Mouse (Mus musculus): ENCODE measurements around the gene Ache. TPM values are rescaled to one million over a fixed set of nuclear protein-coding genes. Genes with fewer than 3 reads are reported as not detected.
A peak's percentile ranks its signal among the peaks of the same experiment; 100 is the strongest.

Gene Ache
- polyA plus RNA-seq, 1 experiment, result 1.1 TPM

DNA sequence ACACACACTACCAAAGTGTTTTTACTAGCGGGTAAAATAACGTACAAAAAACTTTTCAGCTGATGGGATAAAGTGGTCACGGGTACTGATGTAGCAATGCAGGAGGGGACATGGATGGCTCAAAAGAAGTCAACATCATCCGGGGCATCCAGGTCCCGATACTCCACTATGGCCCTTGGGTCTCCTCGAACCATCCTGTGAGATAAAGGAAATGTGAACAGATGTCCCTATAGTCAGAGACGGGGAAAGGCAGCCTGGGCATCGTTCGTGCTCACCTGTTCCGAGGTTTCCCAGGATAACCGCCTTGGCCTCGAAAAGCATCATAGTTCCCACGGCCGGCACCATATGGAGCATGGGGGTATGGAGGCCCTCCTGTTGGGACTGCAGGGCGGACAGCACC lies 8.4 kb downstream of the Ache start:
- DNase-seq (ENCODE audit: low read depth), result no peak

DNA sequence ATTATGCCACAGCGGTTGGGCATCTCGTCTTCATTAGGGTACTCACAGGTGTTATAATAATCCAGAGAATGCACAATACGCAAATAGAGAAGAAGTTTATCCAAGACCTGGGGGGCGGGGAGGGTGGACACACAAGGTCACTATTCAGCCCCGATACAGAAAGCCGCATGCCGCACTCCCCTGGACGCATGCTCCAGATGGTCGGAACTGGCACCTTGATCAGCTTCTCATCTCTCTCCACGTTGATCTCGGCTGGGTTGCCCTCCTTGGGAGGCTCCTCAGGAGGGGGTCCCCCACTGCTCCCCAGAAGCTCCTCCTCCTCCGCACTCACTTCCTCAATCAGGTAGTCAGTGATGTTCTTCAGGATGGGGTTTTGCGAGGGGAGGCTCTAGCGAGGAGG lies 9.8 kb downstream of the Ache start:
- no peak for DNase-seq (ENCODE audit: low read depth)

DNA sequence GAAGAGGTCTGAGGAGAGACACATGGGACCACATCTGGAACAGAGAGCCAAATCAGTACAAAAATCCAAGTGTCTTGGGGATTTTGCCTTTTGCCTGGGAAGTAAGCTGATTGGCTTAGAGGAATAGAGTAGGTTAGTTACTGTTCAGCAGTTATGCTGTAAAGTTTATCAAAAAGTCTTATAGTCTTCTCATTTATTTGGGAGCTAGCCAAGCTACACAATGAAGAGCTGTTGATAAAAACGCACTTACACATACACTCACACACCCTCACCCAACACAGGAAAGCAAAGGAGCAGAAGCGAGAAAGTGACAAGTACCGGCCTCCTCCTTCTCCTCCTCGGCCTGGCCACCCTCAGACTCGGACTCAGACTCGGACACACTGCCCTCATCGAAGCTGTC lies 11.9 kb downstream of the Ache start:
- no peak for DNase-seq (ENCODE audit: low read depth)

DNA sequence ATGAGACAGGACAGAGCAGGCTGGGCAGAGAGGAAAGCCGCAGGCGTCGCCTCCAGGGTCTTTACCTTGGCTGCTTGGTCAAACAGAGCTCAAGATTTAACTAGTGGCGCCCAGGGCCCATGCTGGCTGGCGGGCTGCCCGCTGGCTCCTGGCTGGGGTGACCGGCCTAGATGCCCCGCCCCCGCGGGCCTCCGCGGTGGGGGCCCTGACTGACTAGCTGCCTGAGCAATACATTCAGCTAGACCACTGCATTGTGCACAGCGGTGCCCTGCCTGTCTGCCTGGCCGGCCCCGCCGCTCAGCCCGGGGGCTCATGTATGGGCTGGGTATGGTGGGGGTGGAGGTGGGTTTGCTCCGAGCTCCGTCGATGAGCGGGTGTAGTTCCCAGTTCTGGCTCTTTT lies 13.9 kb downstream of the Ache start:
- DNase-seq (ENCODE audit: low read depth), result no peak

DNA sequence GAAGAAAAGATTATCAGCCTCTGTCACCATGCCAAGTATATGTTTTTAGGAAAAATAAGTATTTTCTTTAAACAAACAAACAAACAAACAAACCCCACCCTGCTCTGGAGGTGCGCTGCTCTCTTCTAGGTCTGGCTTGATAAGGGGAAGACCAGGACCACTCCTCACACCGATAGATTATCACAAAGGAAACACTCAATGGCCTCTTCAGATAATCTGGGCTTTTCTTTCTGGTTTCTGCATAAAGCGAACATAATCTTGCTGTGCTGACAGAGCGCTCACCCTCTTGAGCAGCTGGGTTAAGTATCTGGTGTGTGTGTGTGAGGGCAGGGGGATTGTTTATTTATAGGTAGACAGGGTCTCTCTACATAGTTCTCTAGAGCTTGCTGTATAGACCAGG lies 16.3 kb downstream of the Ache start:
- no peak for DNase-seq (ENCODE audit: low read depth)

DNA sequence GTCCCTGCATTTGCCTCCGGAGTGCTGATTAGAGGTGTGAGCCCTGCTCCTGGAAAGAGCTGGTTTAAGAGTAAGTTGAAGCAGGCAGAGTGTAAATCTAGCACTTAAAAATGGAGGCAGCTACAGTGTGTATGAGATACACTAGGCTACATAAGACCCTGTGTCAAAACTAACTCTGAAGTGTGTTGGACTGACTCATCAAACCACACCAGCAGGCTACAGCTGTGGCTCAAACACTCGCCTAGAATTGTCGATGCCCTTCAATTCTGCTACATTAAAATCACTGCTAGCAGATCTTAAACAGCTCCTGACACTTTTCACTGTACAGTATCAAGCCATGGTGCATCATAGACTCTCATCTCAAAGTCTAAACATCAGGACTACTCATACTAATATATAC lies 16.8 kb downstream of the Ache start:
- DNase-seq (ENCODE audit: low read depth), result no peak

DNA sequence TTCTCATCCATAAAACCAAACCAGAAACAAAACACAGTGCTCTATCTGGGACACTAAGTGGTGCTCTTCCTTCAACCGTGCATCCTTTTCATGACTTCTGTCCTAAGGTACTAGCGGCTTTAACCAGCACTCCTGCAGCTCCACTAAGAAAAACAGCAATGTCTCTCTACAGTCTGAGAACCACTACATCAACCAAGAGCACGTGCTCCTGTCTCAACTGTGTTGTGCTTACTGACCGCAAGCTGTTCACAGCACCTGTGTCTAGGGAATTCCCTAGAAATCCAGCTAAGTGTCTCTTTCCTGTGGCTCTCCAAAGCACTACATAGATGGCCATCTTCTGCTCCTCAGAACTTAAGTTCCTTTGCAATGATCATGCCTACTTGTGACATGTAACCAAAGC lies 17.5 kb downstream of the Ache start:
- DNase-seq (ENCODE audit: low read depth), result no peak

DNA sequence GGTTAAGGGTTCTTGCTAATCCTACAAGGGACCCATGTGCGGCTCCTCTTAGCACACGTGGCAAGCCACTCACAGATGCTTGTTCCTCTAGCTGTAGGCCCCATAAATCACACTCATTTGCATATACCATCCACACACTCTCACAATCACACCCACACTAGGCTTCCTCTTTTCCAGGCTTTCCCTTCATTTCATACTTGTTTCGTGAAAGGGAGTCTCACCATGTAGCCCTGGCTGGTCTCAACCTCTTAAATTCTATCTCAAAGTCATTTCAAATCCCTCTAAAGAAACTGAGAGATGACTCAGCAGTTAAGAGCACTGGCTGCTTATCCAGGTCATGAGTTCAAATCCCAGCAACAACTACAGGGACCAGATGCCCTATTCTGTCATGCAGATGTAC lies 18.5 kb downstream of the Ache start:
- no peak for DNase-seq (ENCODE audit: low read depth)

DNA sequence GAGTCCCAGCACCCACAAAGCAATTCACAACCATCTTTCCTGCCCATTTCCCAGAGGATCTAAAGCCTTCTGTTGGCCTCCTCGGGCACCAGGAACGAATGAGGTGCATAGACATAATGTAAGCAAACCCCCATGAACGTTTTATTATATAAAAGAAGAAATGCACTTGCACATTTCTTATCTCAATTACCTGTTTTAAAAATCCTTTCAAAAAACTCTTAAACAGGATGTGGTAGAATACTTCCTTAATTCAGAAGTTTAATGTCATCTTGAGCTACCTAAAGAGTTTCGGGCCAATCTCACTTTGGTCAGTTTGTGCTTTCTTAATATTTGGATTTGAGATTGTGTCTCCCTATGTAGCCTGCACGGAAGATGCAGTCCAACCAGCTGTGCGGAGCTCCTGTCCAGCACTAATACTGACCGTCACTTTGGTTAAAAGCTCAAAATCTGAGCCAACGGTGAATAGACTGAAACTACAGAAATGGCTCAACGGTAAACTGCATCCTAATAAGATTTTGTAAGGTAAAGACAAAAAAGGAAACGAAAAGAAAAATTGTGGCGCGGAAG lies 19.2 kb downstream of the Ache start:
- no peak for DNase-seq (ENCODE audit: low read depth)

DNA sequence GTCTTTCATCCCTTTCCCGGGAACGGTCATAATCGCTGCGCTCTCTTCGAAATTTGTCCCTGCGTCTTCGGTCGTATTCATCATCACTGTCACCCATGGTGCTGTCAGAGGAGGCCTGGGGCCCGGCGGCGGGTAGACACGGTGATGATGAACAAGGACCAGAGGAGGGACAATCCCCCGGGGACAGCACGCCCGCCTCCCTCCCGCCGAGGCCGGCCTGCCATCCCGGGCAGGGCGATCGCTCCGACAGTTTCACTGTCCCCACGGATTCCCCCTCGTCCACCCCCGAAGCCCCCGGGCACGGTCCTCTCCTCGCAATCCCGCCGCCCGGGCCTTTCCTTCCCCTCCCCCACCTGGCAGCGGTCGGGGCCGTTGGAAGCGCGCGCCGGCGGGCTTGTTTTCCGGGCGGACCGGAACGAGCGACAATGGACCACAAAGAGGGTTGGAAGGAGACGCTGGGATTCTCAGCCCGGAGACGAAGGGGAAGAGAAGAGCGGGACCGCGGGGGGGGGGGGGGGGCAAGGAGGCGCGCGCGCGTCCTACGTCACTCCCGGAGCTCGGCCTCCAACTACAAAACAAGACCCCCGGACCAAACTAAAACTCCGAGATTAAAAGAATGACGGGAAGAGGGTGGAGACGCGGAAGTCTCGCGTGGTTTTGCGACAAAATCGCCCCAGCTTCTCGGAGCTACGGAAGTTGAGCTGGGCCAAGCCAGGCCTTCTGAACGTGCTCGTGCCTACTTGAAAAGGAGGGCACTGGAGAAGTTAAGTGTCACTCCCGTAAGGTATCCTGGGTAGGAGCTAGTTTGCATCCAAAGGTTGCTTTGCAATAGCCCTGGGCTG lies 20.0 kb downstream of the Ache start, which contains the start of gene Srrt:
Srrt (minus strand) TSS at position 604 of the 842 bp plus-strand sequence.
- peak; percentile 54 for DNase-seq (ENCODE audit: low read depth)

DNA sequence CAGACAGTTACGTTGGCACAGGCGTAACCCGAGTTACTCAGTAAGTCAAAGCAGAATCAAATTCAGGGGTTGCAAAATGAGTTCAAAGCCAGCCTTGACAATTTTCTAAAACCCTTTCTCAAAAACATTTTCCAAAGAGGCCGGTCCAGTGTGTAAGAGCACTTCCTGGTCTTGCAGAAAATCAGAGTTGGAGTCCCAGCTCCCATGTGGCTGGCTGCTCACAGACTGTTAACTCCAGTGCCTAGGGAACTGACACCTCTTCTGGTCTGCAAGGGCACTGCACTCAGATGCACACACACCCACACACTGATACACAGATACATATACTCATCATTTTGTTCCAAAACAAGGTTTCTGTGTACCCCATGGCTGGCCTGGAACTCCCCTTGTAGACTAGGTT lies 21.0 kb downstream of the Ache start:
- DNase-seq (ENCODE audit: low read depth), result no peak

DNA sequence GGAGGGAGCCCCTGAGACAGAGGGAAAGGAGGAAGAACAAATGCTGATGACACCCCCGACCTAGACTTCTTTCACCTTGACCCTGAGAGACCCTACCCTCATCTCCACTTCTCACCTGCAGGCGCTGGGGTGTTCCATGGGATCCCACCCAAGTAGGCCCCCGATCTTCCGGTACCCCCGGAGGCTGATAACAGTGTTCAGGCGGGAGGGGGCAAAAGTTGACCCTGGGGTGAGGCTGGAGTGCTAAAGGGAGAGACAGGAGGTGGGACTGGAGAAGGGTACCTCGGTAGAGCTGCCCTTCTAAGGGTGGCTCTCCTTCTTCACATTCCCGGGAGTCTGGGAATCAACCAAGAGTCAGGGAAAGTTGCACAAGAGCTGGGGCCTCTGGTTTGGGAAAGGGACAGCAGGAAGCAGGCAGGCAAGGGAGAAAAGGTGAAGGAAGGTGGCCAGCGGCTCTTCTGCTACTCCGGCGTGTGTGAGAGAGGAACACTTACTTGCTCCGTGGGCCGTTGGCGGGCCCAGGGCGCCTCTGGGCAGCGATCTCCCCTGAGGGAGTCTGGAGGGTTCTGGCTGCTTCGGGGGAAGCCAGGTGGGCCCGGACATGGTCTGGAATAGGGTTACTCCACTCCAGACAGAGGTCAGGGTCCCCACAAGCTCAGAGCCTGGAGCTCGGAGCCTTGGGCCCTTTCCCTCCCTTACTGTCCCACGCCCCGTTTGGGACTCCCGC lies 26.3 kb downstream of the Ache start:
- DNase-seq (ENCODE audit: low read depth), result no peak

DNA sequence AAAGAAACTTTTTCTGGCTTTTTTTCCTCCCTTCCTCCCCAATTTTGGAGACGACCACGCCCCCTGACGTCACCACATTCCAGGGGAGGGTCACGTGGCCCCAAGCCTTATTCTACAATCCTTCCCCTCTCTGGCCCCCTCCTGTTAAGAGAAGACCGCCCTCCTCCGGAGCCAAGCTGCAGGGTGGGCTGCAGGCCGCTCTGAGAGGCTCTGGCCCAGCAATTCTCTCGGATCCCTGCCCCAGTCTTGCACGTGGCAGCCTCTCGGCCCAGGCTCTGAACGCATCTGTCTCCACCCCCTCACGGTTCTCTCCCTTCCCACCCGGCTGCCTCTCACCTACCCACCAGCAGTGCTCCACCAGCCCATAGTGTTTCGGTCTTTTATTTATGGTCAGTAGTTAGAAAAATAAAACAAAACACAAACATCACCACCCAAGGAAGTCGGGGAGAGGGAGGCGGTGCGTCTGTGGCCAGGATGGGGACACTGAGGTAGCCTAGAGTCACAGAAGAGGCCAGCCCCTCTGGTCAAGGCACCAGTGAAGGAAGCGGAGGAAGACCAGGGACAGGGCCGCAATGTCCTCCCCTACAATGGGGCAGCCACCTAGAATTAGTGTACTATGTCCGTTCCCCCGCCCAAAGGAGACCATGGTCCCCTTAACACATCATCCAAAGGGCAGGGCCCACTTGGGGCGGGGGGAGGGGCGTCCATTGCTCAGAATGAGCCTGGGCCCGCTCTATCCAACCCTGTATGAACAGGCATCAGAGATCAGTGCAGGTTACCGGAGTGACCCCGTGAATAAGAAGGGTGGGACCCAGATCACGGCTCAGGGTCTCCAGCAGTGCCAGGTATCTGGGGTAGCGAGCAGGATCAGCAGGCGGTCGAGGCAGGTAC lies 27.1 kb downstream of the Ache start, which contains the start of gene Trip6:
Trip6 (minus strand) TSS at position 212 of the 891 bp plus-strand sequence.
- no peak for DNase-seq (ENCODE audit: low read depth)

DNA sequence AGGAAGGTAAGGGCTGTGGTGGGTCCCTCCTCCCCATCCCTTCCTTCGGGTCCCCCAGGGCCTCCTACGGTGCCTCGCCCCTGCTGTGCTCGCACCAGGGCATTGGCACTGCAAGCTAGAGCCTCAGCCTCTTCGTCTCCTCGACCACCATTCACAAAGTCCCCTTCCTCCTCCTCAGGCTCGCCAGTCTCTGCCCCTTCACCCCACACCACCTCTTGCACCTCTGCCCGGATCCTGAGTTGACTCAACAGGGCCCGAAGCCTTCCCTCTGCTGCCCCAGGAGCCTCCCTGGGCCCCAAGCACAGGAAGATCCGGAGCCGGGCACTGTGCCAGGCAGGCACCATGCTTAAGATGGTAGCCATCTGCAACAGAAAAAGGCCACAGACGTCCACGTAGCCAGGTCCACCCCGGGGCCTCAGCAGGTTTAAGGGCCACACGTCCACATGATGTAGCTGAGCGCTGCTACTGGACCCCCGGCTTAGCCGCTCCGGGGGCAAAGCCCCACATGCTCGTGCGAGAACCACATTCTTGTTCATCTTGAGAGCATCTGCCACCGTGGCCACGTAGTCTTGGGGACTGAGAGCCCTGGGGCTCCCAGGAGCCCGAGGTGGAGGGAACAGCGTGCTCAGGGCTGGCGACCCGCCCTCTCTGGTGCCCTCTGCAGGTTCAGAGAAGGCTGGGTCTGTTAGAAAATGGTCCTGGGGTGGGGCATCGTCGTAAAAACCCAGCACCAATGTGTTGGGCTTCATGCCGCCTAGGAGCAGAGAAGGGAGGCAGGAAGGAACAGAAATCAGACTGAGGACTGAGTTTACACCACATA lies 28.0 kb downstream of the Ache start:
- no peak for DNase-seq (ENCODE audit: low read depth)

DNA sequence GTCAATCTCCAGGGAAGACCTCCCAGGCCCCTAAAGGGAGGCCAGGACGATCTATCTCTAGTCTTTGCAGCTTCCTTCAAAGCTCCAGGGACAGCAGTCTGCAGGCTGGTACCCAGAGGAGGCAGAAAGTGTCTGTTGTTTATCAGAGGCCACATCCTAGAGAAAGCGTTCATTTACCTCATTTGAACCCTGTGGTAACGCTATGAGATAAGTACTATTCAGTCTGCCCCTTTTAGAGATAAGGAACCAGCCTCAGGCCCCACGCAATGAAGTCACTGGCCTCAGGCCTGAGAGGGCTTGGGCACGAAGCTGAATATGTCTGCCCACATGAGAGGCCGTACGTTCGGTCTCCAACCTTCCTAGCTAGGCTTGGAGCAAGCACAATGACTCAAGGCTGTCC lies 30.0 kb downstream of the Ache start:
- no peak for DNase-seq (ENCODE audit: low read depth)

DNA sequence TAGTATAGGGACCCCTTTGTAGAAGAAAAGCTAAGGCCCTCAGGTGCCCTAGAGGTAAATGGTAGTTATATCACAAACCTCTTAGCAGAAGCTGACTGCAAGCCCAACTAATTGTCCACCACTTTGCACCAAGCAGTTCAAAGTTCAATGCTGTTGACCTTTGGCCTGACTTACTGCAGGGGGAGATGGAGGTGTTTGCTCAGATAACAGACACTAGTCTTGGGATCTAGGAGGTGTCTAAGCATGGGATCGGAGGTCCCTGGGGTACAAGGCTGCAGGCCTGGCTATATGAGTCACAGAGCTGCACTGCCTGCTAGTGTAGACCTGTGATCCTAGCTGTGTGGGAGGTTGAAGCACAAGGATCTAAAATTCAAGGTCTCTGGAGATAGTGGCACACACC lies 31.3 kb downstream of the Ache start:
- DNase-seq (ENCODE audit: low read depth), result no peak

DNA sequence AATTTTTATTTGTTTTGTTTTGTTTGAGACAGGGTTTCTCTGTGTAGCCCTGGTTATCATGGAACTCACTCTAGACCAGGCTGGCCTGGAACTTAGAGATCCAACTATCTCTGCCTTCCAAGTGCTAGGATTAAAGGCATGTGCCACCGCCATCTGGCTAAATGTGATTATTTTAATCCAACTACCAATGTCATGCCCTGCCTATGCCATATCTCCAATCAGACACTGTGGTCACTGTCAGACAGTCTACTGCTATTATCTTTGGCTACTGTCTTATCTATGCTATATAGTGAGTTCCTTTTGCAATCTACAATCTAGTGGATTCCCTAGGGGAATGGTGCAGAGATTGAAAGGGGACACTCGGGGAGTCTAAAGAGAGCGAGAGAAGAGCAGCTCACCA lies 33.7 kb downstream of the Ache start:
- DNase-seq (ENCODE audit: low read depth), result no peak

DNA sequence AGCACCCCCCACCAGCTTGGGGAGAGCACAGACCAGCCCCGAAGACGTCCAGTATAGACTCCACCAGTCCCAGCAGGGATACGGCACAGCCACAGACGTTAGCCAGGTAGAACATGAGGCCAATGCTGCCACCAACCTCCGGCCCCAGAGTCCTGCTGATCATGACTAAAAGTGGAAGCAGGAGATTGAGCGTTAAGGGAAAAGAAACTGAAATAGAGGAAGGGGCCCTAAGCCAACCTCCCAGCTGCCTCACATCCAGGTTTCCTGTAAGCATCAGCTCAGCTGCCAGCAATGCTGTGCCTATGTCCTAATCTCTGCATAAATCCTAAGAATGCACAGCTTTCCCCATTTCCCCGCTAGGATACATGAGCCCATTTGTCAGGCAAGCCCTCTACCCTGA lies 43.6 kb downstream of the Ache start:
- no peak for DNase-seq (ENCODE audit: low read depth)

DNA sequence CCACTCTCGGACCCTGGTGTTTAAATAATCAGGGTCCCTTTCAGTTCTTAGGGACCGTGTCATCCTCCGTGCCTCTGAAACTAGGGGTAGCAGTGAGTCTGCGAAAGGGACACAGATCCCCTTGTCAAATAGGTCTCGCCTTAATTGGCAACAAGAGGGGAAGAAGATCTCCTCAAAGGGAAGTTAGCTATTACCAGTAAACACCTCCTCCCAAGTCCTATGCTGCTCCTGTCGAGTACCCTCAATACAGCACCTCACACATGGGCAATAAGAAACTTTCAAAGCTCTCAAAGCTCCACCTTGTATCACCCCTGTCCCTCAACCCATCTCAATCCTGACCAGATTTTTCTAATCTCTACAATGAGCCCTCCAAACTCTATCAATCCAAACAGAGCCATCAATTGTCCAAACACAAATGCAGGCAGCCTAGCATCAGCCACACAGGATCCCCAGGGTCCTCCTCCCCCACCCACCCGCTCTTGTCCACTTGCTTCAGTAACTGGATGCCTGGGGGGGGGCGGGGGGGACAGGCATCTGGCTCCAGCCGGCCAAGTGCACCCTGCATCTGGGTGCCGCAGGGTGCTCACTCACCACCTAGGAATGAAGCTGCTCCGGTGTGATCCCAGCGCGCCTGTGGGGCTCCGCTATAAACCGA lies 45.7 kb downstream of the Ache start:
- DNase-seq (ENCODE audit: low read depth), result no peak

DNA sequence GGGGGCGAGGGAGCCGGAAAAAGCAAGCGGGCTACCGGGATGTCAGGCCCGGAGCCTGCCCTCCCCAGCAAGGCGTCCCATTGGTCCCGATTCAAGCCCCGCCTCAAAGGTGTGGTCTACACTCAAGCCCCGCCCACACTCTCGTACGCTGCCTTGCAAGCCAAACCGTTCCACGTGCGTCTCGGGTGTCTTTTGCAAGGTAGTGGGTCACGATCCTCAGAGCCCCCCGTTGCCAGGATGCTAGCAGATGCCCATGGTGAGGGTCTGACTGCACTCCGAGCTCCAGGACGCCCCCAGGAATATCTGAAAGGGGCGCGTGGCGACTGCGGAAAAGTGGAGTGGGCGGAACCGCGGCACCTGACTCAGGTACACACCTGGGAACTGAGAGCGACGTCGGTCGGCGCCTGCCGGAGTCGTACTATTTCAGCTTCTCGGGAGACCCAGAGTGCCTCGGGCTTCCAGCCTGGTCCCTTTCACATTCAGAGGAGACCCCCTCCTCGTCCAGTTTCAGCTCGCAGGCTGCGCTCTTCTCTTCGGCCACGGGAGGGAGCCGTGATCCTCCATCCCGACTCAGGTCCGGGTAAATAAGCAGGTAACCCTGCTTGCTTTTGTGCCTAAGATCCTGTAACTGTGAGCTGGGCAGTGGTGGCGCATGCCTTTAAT lies 46.3 kb downstream of the Ache start, which contains the start of gene Slc12a9:
Slc12a9 (minus strand) TSS at position 86 of the 663 bp plus-strand sequence.
- DNase-seq (ENCODE audit: low read depth), result no peak

Data from gonadal fat pad, adult 2 months (tissue).